Mouse (Mus musculus) lung, postnatal 4 days (tissue): Measurements from ENCODE around the gene Arfrp1.

Experiments
- DNase-seq, 2 experiments: peaks; one replicate each; pipeline ENCODE4 v3.0.0; 2021

Arfrp1 gene

GRCm38 (mm10) chr2:181375787-181376186, 10.6 kb upstream of the Arfrp1 start:
- DNase-seq: peak in 1 of 2 experiments; percentile 16

- no peak for DNase-seq
Observed at GRCm38 (mm10) chr2:181370001-181370400, 4.8 kb upstream of the Arfrp1 start.

GRCm38 (mm10) chr2:181365655-181366075, 461 bp upstream of the Arfrp1 start:
- no peak for DNase-seq

- no peak for DNase-seq
Observed at GRCm38 (mm10) chr2:181364487-181364859, 731 bp downstream of the Arfrp1 start.

GRCm38 (mm10) chr2:181363946-181364345, 1.3 kb downstream of the Arfrp1 start:
- DNase-seq: no peak

GRCm38 (mm10) chr2:181356780-181357179, 8.4 kb downstream of the Arfrp1 start:
- no peak for DNase-seq

- no peak for DNase-seq
Observed at GRCm38 (mm10) chr2:181342766-181343165, 22.4 kb downstream of the Arfrp1 start.

- DNase-seq: no peak
Observed at GRCm38 (mm10) chr2:181340426-181340825, 24.8 kb downstream of the Arfrp1 start.

GRCm38 (mm10) chr2:181334023-181334422, 31.2 kb downstream of the Arfrp1 start:
- peak in 1 of 2 experiments; percentile 67 for DNase-seq

GRCm38 (mm10) chr2:181332542-181332941, 32.7 kb downstream of the Arfrp1 start:
- DNase-seq: no peak

- no peak for DNase-seq
Observed at GRCm38 (mm10) chr2:181326098-181326497, 39.1 kb downstream of the Arfrp1 start.

- DNase-seq: no peak
Observed at GRCm38 (mm10) chr2:181322136-181322535, 43.1 kb downstream of the Arfrp1 start.

- DNase-seq: no peak
Observed at GRCm38 (mm10) chr2:181320103-181320499, 45.1 kb downstream of the Arfrp1 start.

- DNase-seq: peak; percentile 87 to 89
Observed at GRCm38 (mm10) chr2:181319248-181320102, 45.7 kb downstream of the Arfrp1 start, which contains the start of gene Rtel1. TSS of gene Rtel1 (plus strand) at chr2:181319739.

- peak; percentile 63 to 68 for DNase-seq
Observed at GRCm38 (mm10) chr2:181314080-181314810, 51.0 kb downstream of the Arfrp1 start, which contains the start of gene Stmn3. TSS of gene Stmn3 (minus strand) at chr2:181314500.

- no peak for DNase-seq
Observed at GRCm38 (mm10) chr2:181313344-181314079, 51.7 kb downstream of the Arfrp1 start.

GRCm38 (mm10) chr2:181313006-181313343, 52.2 kb downstream of the Arfrp1 start:
- no peak for DNase-seq

- no peak for DNase-seq
Observed at GRCm38 (mm10) chr2:181312435-181312834, 52.8 kb downstream of the Arfrp1 start.
